Mouse (Mus musculus): ENCODE data around the gene Ube2i. TPM values are rescaled to one million over a fixed set of nuclear protein-coding genes. Genes with fewer than 3 reads are reported as not detected.
"Not testable (repeated sequence)": the region's sequence is repeated elsewhere in the genome, so short reads cannot be mapped to it uniquely, and the experiment has no call there.

Ube2i gene
- polyA plus RNA-seq, 1 experiment from 2014 or later = 781 TPM

GRCm38 (mm10) chr17:25225659-25226058 lies 48.8 kb downstream of the Ube2i start:
- Histone ChIP-seq H3K27me3 (ENCODE audit: control insufficient read depth, insufficient read depth, low read length) (no peaks in the 10 kb centered on the region), H3K36me3 (ENCODE audit: control insufficient read depth, insufficient read depth, low read length) (no peaks in the 10 kb centered on the region), H3K4me2 (replicated peaks; ENCODE audit: low read depth, low read length) (no peak overlapping the region), H3K9me3 (ENCODE audit: control insufficient read depth, low read length) (no peaks in the 10 kb centered on the region), H3K4me1 (replicated peaks; ENCODE audit: control insufficient read depth, insufficient read depth, low read length) (no peaks in the 10 kb centered on the region), H3K4me3 (ENCODE audit: low read depth, low read length) (no peak overlapping the region), H3K9ac (ENCODE audit: low read depth, low read length) (no peak overlapping the region), H3K27ac (ENCODE audit: low read depth, low read length) (no peak overlapping the region)
- ATAC-seq (ENCODE audit: low FRiP score) = no peak
- WGBS = 85% methylated on average over 4 of the region's 4 CpGs
- no peak for DNase-seq (ENCODE audit: low spot score)

GRCm38 (mm10) chr17:25224586-25225222 lies 49.7 kb downstream of the Ube2i start:
- Histone ChIP-seq H3K4me2 (replicated peaks; ENCODE audit: low read depth, low read length) (no peak overlapping the region), H3K9me3 (ENCODE audit: control insufficient read depth, low read length) (no peaks in the 10 kb centered on the region), H3K27me3 (ENCODE audit: control insufficient read depth, insufficient read depth, low read length) (no peaks in the 10 kb centered on the region), H3K9ac (ENCODE audit: low read depth, low read length) (no peak overlapping the region), H3K36me3 (ENCODE audit: control insufficient read depth, insufficient read depth, low read length) (no peaks in the 10 kb centered on the region), H3K4me1 (replicated peaks; ENCODE audit: control insufficient read depth, insufficient read depth, low read length) (no peaks in the 10 kb centered on the region), H3K4me3 (ENCODE audit: low read depth, low read length) (no peak overlapping the region), H3K27ac (ENCODE audit: low read depth, low read length) (no peak overlapping the region)
- ATAC-seq (ENCODE audit: low FRiP score) (no peak), DNase-seq (ENCODE audit: low spot score) (no peak)
- WGBS = 87% methylated on average over 7 of the region's 7 CpGs

GRCm38 (mm10) chr17:25222951-25223601 lies 51.3 kb downstream of the Ube2i start:
- no peaks in the 10 kb centered on the region for H3K4me1 ChIP-seq (replicated peaks; ENCODE audit: control insufficient read depth, insufficient read depth, low read length)
- H3K4me2 ChIP-seq (replicated peaks; ENCODE audit: low read depth, low read length) = no peak overlapping the region
- ATAC-seq (ENCODE audit: low FRiP score) = no peak
- DNase-seq (ENCODE audit: low spot score) = no peak
- no peaks in the 10 kb centered on the region for H3K27me3 ChIP-seq (ENCODE audit: control insufficient read depth, insufficient read depth, low read length)
- no peaks in the 10 kb centered on the region for H3K36me3 ChIP-seq (ENCODE audit: control insufficient read depth, insufficient read depth, low read length)
- no peak overlapping the region for H3K4me3 ChIP-seq (ENCODE audit: low read depth, low read length)
- no peak overlapping the region for H3K27ac ChIP-seq (ENCODE audit: low read depth, low read length)
- H3K9me3 ChIP-seq (ENCODE audit: control insufficient read depth, low read length) = no peaks in the 10 kb centered on the region
- 50% methylated on average over 6 of the region's 6 CpGs for WGBS
- H3K9ac ChIP-seq (ENCODE audit: low read depth, low read length) = no peak overlapping the region

- H3K9me3 ChIP-seq (ENCODE audit: control insufficient read depth, low read length); H3K27ac ChIP-seq (ENCODE audit: low read depth, low read length); H3K9ac ChIP-seq (ENCODE audit: low read depth, low read length); H3K36me3 ChIP-seq (ENCODE audit: control insufficient read depth, insufficient read depth, low read length); DNase-seq (ENCODE audit: low spot score); H3K4me1 ChIP-seq (replicated peaks; ENCODE audit: control insufficient read depth, insufficient read depth, low read length); H3K27me3 ChIP-seq (ENCODE audit: control insufficient read depth, insufficient read depth, low read length): not testable (repeated sequence)
- Histone ChIP-seq H3K4me3 (ENCODE audit: low read depth, low read length) (peak overlapping the region; percentile 33; the same call in 1 of the 2 replicates), H3K4me2 (replicated peaks; ENCODE audit: low read depth, low read length) (peak overlapping the region; percentile 52)
- ATAC-seq (ENCODE audit: low FRiP score) = peak; percentile 80
- 13% methylated on average over 14 of the region's 28 CpGs for WGBS
These were observed 51.9 kb downstream of the Ube2i start for GRCm38 (mm10) chr17:25222504-25222940.

GRCm38 (mm10) chr17:25221821-25222503 lies 52.5 kb downstream of the Ube2i start:
- Histone ChIP-seq H3K27ac (ENCODE audit: low read depth, low read length) (0 out of 2 replicates have a peak overlapping the region, but pooled peaks have one; percentile 47), H3K36me3 (ENCODE audit: control insufficient read depth, insufficient read depth, low read length) (no peaks in the 10 kb centered on the region), H3K9ac (ENCODE audit: low read depth, low read length) (peak overlapping the region; percentile 37; the same call in 1 of the 2 replicates), H3K27me3 (ENCODE audit: control insufficient read depth, insufficient read depth, low read length) (no peaks in the 10 kb centered on the region), H3K4me3 (ENCODE audit: low read depth, low read length) (peak overlapping the region; percentile 33), H3K4me2 (replicated peaks; ENCODE audit: low read depth, low read length) (peak overlapping the region; percentile 52), H3K9me3 (ENCODE audit: control insufficient read depth, low read length) (no peaks in the 10 kb centered on the region), H3K4me1 (replicated peaks; ENCODE audit: control insufficient read depth, insufficient read depth, low read length) (no peaks in the 10 kb centered on the region)
- WGBS = 2% methylated on average over 17 of the region's 30 CpGs
- ATAC-seq (ENCODE audit: low FRiP score) (peak; percentile 85), DNase-seq (ENCODE audit: low spot score) (peak; percentile 46)

GRCm38 (mm10) chr17:25220746-25221145 lies 53.7 kb downstream of the Ube2i start:
- Histone ChIP-seq H3K9ac (ENCODE audit: low read depth, low read length) (no peak overlapping the region), H3K27ac (ENCODE audit: low read depth, low read length) (no peak overlapping the region), H3K4me3 (ENCODE audit: low read depth, low read length) (no peak overlapping the region), H3K27me3 (ENCODE audit: control insufficient read depth, insufficient read depth, low read length) (no peaks in the 10 kb centered on the region), H3K4me1 (replicated peaks; ENCODE audit: control insufficient read depth, insufficient read depth, low read length) (no peaks in the 10 kb centered on the region), H3K36me3 (ENCODE audit: control insufficient read depth, insufficient read depth, low read length) (no peaks in the 10 kb centered on the region), H3K4me2 (replicated peaks; ENCODE audit: low read depth, low read length) (no peak overlapping the region), H3K9me3 (ENCODE audit: control insufficient read depth, low read length) (no peaks in the 10 kb centered on the region)
- WGBS = 95% methylated on average over 1 of the region's 1 CpGs
- ATAC-seq (ENCODE audit: low FRiP score) (no peak), DNase-seq (ENCODE audit: low spot score) (no peak)

- H3K9ac ChIP-seq (ENCODE audit: low read depth, low read length) = no peak overlapping the region
- WGBS = 91% methylated on average over 15 of the region's 15 CpGs
- H3K4me3 ChIP-seq (ENCODE audit: low read depth, low read length) = no peak overlapping the region
- DNase-seq (ENCODE audit: low spot score) (no peak), ATAC-seq (ENCODE audit: low FRiP score) (no peak)
- no peaks in the 10 kb centered on the region for H3K4me1 ChIP-seq (replicated peaks; ENCODE audit: control insufficient read depth, insufficient read depth, low read length)
- no peaks in the 10 kb centered on the region for H3K9me3 ChIP-seq (ENCODE audit: control insufficient read depth, low read length)
- no peak overlapping the region for H3K4me2 ChIP-seq (replicated peaks; ENCODE audit: low read depth, low read length)
- no peak overlapping the region for H3K27ac ChIP-seq (ENCODE audit: low read depth, low read length)
- no peaks in the 10 kb centered on the region for H3K27me3 ChIP-seq (ENCODE audit: control insufficient read depth, insufficient read depth, low read length)
- no peaks in the 10 kb centered on the region for H3K36me3 ChIP-seq (ENCODE audit: control insufficient read depth, insufficient read depth, low read length)
These were observed 54.7 kb downstream of the Ube2i start for GRCm38 (mm10) chr17:25219492-25220295.

- H3K4me3 ChIP-seq (ENCODE audit: low read depth, low read length) = no peak overlapping the region
- no peak overlapping the region for H3K9ac ChIP-seq (ENCODE audit: low read depth, low read length)
- H3K36me3 ChIP-seq (ENCODE audit: control insufficient read depth, insufficient read depth, low read length) = 0 out of 2 replicates have a peak, but pooled peaks cover 2% of the 10 kb centered on the region
- H3K27me3 ChIP-seq (ENCODE audit: control insufficient read depth, insufficient read depth, low read length) = no peaks in the 10 kb centered on the region
- H3K27ac ChIP-seq (ENCODE audit: low read depth, low read length) = no peak overlapping the region
- 92% methylated on average over 9 of the region's 9 CpGs for WGBS
- no peaks in the 10 kb centered on the region for H3K4me1 ChIP-seq (replicated peaks; ENCODE audit: control insufficient read depth, insufficient read depth, low read length)
- ATAC-seq (ENCODE audit: low FRiP score) = no peak
- H3K9me3 ChIP-seq (ENCODE audit: control insufficient read depth, low read length) = no peaks in the 10 kb centered on the region
- DNase-seq (ENCODE audit: low spot score) = no peak
- H3K4me2 ChIP-seq (replicated peaks; ENCODE audit: low read depth, low read length) = no peak overlapping the region
These were observed 55.5 kb downstream of the Ube2i start for GRCm38 (mm10) chr17:25218967-25219366.
